Mouse (Mus musculus): ENCODE measurements around the gene Igfbp5.

The Igfbp5 gene

GRCm38 (mm10) chr1:72842666-72843459, 31.8 kb downstream of the Igfbp5 start:
- no peak for DNase-seq (ENCODE audit: low spot score)

- no peak for DNase-seq (ENCODE audit: low spot score)
Observed at GRCm38 (mm10) chr1:72839791-72840190, 34.9 kb downstream of the Igfbp5 start.

DNA sequence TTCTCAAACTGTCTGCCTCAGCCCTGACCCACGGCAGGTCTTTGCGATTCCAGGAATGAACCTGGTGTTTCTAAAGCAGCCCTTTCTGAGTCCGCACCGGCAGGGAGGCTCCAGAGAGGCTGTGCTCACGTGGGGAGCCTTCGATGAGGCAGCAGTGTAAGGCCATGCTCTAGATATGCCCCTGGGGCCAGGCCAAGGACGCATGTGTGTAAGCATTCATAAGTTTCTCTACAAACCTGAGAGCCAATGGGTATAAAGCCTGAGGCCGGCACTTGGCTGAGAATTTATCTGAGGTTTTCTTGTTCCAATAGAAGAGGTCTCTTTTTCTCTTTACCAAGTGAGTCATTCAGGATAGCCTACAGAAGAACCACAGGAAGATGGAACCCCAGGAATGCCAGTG, 35.3 kb downstream of the Igfbp5 start:
- DNase-seq (ENCODE audit: low spot score), result no peak

GRCm38 (mm10) chr1:72833563-72833962, 41.1 kb downstream of the Igfbp5 start:
- DNase-seq (ENCODE audit: low spot score), result no peak

DNA sequence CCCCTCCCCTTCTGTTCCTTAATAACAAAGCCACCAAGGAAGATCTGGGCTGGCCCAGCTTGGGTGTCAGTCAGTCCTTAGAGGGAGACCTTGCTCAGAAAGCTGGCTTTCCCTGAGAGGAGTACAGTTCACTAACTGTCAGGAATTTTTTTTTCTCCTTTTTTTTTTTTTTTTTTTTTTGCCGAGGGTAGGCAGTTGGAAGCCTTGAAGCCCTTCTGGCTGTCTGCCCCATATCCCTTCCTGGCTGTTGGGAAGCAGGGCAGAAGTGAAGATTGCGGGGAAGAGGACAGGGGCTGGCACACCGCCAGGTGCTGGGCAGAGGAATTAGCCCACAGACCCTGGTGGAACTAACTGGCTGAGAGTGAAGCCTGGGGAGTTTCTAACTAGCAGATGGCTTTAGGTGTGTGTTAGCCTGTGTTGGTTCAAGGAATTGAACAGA, 42.0 kb downstream of the Igfbp5 start:
- no peak for DNase-seq (ENCODE audit: low spot score)

DNA sequence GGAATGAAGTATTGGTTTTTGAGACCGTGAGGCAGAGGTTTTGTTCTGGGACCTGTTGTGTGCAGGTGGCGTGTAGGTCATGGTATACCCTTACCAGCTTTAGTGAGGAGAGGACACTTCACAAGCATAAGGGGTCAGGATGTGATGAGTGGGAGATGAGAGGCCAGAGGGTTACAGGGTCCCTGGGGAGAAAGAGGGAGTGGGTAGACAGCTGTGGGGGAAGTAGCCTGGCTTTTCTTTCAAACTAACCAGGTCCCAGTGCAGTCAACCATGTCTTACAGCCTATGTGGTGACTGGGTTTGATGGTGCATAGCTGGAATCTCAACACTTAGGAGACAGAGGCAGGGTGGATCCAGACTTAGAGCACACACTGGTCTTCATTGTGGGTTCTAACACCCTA, 44.2 kb downstream of the Igfbp5 start:
- no peak for DNase-seq (ENCODE audit: low spot score)

- no peak for DNase-seq (ENCODE audit: low spot score)
Observed at GRCm38 (mm10) chr1:72828843-72829242, 45.8 kb downstream of the Igfbp5 start.

- no peak for DNase-seq (ENCODE audit: low spot score)
Observed at GRCm38 (mm10) chr1:72827411-72828315, 47.0 kb downstream of the Igfbp5 start.

DNA sequence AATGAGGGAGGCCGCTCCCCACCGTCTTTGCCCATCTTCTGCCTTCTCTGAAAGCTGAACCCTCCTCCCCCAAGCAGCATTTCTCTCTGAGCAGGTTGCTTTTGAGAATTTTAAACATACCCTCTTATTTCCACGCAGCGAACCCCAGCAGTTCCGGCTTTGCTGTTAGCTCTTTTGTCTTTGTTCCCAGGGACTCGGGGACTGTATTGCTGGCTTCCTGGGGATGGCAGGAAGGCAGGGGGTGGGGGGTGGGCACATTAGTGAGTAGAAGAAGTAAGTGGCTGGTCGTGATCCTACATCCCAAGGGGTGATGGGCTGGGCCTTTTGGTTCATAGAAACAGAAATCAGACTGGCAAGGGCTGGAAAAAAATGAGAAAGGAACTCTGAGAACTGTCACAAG, 47.8 kb downstream of the Igfbp5 start:
- DNase-seq (ENCODE audit: low spot score), result no peak

GRCm38 (mm10) chr1:72826446-72826845, 48.2 kb downstream of the Igfbp5 start:
- DNase-seq (ENCODE audit: low spot score), result no peak

GRCm38 (mm10) chr1:72825921-72826320, 48.8 kb downstream of the Igfbp5 start:
- no peak for DNase-seq (ENCODE audit: low spot score)

DNA sequence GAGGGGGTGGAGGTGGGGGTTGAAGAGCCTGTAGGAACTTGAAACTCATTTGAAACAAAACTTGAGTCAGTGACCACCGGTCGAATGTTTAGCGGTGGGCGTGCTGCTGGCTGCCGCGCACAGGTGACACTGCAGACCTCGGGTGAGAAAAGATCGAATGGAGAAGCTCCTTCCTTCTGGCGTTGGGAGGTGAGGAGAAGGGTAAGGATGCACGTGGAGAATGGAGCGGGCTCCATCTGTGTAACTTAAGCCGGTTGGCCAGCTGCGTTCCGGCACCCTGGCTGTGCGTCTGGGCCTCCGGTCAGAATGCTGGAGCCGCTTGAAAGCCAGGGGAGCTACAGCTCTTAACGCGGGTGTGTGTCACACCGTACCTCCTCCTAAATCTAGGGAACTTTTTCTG, 49.4 kb downstream of the Igfbp5 start:
- no peak for DNase-seq (ENCODE audit: low spot score)

GRCm38 (mm10) chr1:72824707-72825101, 50.0 kb downstream of the Igfbp5 start:
- no peak for DNase-seq (ENCODE audit: low spot score)

- DNase-seq (ENCODE audit: low spot score), result no peak
Observed at GRCm38 (mm10) chr1:72823751-72824706, 50.7 kb downstream of the Igfbp5 start, which contains the start of gene Igfbp2. TSS of gene Igfbp2 (plus strand) at chr1:72824503.

DNA sequence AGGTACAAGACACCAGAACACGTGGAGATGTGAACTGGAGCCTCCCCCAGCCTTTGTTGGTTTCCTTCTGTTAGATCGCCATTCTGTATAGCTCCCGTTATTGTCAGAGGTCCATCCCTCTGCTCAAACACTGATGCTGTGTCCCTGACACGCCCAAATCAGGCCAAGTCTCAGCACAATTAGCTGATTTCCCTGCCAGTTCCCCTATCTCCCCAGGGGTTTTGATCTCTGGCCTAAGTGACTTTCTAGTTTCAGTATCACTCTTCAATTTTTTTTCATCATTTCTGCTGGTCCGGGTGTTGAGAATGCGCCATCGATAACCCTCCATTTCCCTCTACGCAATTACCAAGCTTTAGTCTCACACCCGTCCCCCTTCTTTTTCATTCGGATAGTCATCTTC, 51.8 kb downstream of the Igfbp5 start:
- DNase-seq (ENCODE audit: low spot score), result no peak

DNA sequence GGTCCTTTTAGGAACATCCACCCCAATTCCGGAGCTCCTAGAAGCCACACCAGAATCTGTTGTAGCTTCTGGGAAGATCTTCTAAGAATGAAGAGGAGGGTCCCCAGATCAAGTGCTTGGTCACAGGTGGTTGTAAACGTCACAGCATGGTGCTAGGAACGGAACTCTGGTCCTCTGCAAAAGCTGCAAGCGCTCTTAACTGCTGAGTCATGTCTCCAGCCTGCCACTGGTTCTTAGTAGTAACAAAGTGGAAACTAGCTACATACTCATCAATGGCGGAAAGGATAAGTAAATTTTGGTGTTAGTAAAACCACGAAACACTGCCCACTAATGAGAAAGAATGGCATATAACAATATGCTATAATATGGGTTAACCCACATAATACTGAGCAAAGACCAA, 54.7 kb downstream of the Igfbp5 start:
- DNase-seq (ENCODE audit: low spot score), result no peak

DNA sequence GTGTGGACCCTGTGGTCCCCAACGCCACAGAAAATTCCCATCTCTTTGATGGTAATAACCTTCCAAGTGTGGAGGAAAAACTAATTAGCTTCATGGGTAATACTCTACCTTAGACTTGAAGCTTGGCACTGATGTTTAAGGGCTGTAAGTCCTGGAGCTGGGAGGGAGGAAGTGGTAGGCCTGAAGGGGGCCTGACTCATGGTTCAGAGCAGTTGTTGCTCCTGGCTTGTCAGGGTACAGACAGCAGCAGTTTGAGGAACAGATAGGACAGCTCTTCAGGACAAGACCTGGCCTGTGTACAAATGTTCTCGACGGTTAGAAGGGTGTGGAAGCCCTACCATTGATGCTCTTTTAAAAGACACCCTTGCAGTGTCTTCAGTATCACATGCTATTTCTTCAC, 59.1 kb downstream of the Igfbp5 start:
- DNase-seq (ENCODE audit: low spot score), result no peak

GRCm38 (mm10) chr1:72815184-72815583, 59.5 kb downstream of the Igfbp5 start:
- DNase-seq (ENCODE audit: low spot score), result no peak

GRCm38 (mm10) chr1:72813639-72814403, 60.9 kb downstream of the Igfbp5 start:
- no peak for DNase-seq (ENCODE audit: low spot score)

DNA sequence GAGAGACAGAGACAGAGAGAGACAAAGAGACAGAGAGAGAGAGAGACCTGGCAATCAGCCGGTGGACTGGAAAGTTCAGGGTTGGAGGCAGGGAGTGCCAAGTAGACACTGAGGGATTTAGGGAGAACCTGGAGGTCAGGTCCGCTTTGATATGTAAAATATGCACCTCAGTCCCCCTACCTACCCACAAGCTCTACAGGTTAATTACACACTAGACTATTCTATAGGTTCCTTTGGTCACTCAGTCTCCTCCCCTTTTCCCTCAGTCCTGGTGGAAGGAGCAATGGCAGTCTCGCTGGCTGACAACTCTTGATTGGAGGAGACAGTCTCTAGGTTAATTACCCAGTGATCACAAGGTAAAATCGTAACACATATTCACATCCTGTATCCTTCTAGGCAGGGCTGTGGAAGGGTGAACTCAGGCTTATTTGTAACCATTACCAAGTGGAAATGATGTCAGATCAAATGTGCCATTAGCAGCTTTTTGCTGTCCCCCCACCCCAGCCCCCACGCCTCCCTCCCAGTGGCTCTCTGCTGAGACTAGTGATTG, 61.5 kb downstream of the Igfbp5 start:
- DNase-seq (ENCODE audit: low spot score), result no peak

- DNase-seq (ENCODE audit: low spot score), result no peak
Observed at GRCm38 (mm10) chr1:72811061-72811460, 63.6 kb downstream of the Igfbp5 start.
